In genomic region chr13:118400340-118400739, GRCm38 (mm10) we compare ENCODE assay signal across 18 mouse cellular contexts. TPM values are rescaled to one million over a fixed set of nuclear protein-coding genes. Genes with fewer than 3 reads are reported as not detected.
DNase-seq lines count a peak whose midpoint lies in the region; TF ChIP-seq lines count a peak whose summit lies in the region.
"Had no signal": no experiment of that assay in that cellular context is flagged by ENCODE, and none has a peak within 500 bp of the region (broad histone marks: within the 10 kb centered on the region; RNA-seq: fewer than 3 reads in every experiment).

No protein-coding gene starts in this region.

- H3K4me3 ChIP-seq in left cerebral cortex, adult 2 months: no peak overlapping the region
- H3K4me3 ChIP-seq: embryonic facial prominence, embryonic 12.5 days; forebrain, embryonic 13.5 days; forebrain, embryonic 15.5 days had no signal

- DNase-seq in embryo, embryonic 11 days: peak; percentile 23
- DNase-seq in embryo, embryonic 10.5 days (ENCODE audit: low spot score): no peak
- DNase-seq in 3T3-L1 (ENCODE audit: low read depth, low spot score) (peak; percentile 42), NIH3T3 (ENCODE audit: low read depth) (peak; percentile 46)
- DNase-seq in left cerebral cortex, adult 2 months (ENCODE audit: extremely low spot score in 1 of 2, low spot score in 2 of 2): no peak
- no peak for DNase-seq in kidney, postnatal 14 days
- DNase-seq: adrenal gland, adult 2 months; adrenal gland, postnatal 14 days; adrenal gland, postnatal 36 days; cerebellum, adult 11-12 months; cerebellum, adult 2 months; cerebellum, adult 9-10 months; cerebellum, postnatal 10 days; cerebellum, postnatal 25 days; forebrain, postnatal 0 days had no signal

- no peak for TF ChIP-seq CTCF in left cerebral cortex, adult 2 months (IDR thresholded peaks at IDR 0.05)

- no peak overlapping the region for H3K27ac ChIP-seq in left cerebral cortex, adult 2 months
- H3K27ac ChIP-seq: embryonic facial prominence, embryonic 12.5 days; forebrain, embryonic 13.5 days; forebrain, embryonic 15.5 days had no signal

- intact Hi-C loops in left cerebral cortex, adult 2 months (cut with DNase I): loop anchor here (5.0 kb wide), 1 partner anchor 977 kb away; no protein-coding TSS in a partner anchor

RNA-seq across cellular contexts. Expression of gene Mrps30, which starts 13.3 kb away (rescaled TPM):
- 10 to 100 TPM; 17.6 to 18.7 TPM for total RNA-seq in left cerebral cortex, adult 2 months (2021)

RNA-seq across cellular contexts. Expression of gene B430218F22Rik, which starts 13.9 kb away (rescaled TPM):
- under 1 TPM; 0.45 to 0.61 TPM for total RNA-seq in left cerebral cortex, adult 2 months (2021)
- total RNA-seq: adrenal gland, postnatal 14 days; adrenal gland, postnatal 36 days had no signal

Comparison
In these comparisons a context has a peak if more than half of its experiments do, and no peak if none do; other contexts are left out.
1. DNase-seq: peak in embryo, embryonic 11 days (single experiment), 3T3-L1 (single experiment) and NIH3T3 (single experiment); none in embryo, embryonic 10.5 days (single experiment), left cerebral cortex, adult 2 months (0 of 2) and kidney, postnatal 14 days (single experiment).